Mouse (Mus musculus) hindbrain, embryonic 11.5 days (tissue): ENCODE data around the gene Cdh13. TPM values are rescaled to one million over a fixed set of nuclear protein-coding genes. Genes with fewer than 3 reads are reported as not detected.

Source experiments
- ATAC-seq: fragments of 200-750 bp; cut with Nextera tagmentation; 2 replicates; pipeline ENCODE4 v1.8.0; 2017; ENCODE audit warnings: mild to moderate bottlenecking, moderate TSS enrichment, moderate library complexity; ENCODE audit not compliant: low FRiP score
- DNase-seq: peaks from one replicate; pipeline ENCODE4 v3.0.0-alpha.2; 2015; ENCODE audit warnings: low spot score
- H3K27ac ChIP-seq: fragments of 300-500 bp; sonication (generic); 2 replicates; pipeline ENCODE4 v1.5.1; 2014; ENCODE audit warnings: mild to moderate bottlenecking, low read depth, low read length
- H3K27me3 ChIP-seq: fragments of 300-500 bp; sonication (generic); 2 replicates; pipeline ENCODE4 v1.6.1; 2014; ENCODE audit warnings: mild to moderate bottlenecking, low read length, moderate library complexity, mixed read lengths; ENCODE audit not compliant: control insufficient read depth, insufficient read depth
- H3K36me3 ChIP-seq: fragments of 300-500 bp; sonication (generic); 2 replicates; pipeline ENCODE4 v1.6.1; 2014; ENCODE audit warnings: mild to moderate bottlenecking, low read length, moderate library complexity, mixed read lengths; ENCODE audit not compliant: control insufficient read depth, insufficient read depth
- H3K4me1 ChIP-seq: fragments of 300-500 bp; sonication (generic); replicated peaks from 2 replicates; pipeline ENCODE4 v1.6.1; 2014; ENCODE audit warnings: low read length, mixed read lengths; ENCODE audit not compliant: control insufficient read depth, insufficient read depth
- H3K4me2 ChIP-seq: fragments of 300-500 bp; sonication (generic); replicated peaks from 2 replicates; pipeline ENCODE4 v1.6.1; 2014; ENCODE audit warnings: mild to moderate bottlenecking, low read depth, low read length
- H3K4me3 ChIP-seq: fragments of 300-500 bp; sonication (generic); 2 replicates; pipeline ENCODE4 v1.5.1; 2014; ENCODE audit warnings: low read depth, low read length
- H3K9ac ChIP-seq: fragments of 300-500 bp; sonication (generic); 2 replicates; pipeline ENCODE4 v1.6.1; 2014; ENCODE audit warnings: low read depth, low read length
- H3K9me3 ChIP-seq: fragments of 300-500 bp; sonication (generic); 2 replicates; pipeline ENCODE4 v1.6.1; 2016; ENCODE audit warnings: low read length; ENCODE audit not compliant: control insufficient read depth
- WGBS: fragments of 180-500 bp; shearing (Covaris S2); extraction: QIAGEN DNeasy Blood & Tissue Kit; methylation state at CpG from one replicate; pipeline ENCODE4 v1.1.7; 2014; 5-methylcytosine and 5-hydroxymethylcytosine counted together
- polyA plus RNA-seq: library from polyadenylated mRNA; unstranded; fragments of >200 nt; fragmentation: Nextera tagmentation; extraction: Ambion mirVana; gene quantifications from 2 replicates; pipeline ENCODE4 v1.2.1, GENCODE M21; 2014

Cdh13 gene
- polyA plus RNA-seq, 1 experiment from 2014 or later = 14.6 TPM

GRCm38 (mm10) chr8:118314932-118315331, 31.4 kb downstream of the Cdh13 start:
- H3K4me1 ChIP-seq = no peaks in the 10 kb centered on the region
- H3K9ac ChIP-seq = no peak overlapping the region
- no peaks in the 10 kb centered on the region for H3K9me3 ChIP-seq
- H3K4me3 ChIP-seq = no peak overlapping the region
- ATAC-seq (no peak), DNase-seq (no peak)
- H3K27me3 ChIP-seq = no peaks in the 10 kb centered on the region
- H3K27ac ChIP-seq = no peak overlapping the region
- 93% methylated on average over 7 of the region's 7 CpGs for WGBS
- H3K36me3 ChIP-seq = no peaks in the 10 kb centered on the region
- no peak overlapping the region for H3K4me2 ChIP-seq

GRCm38 (mm10) chr8:118316440-118316839, 32.9 kb downstream of the Cdh13 start:
- DNase-seq = no peak
- no peak overlapping the region for H3K4me2 ChIP-seq
- no peak overlapping the region for H3K27ac ChIP-seq
- H3K27me3 ChIP-seq = no peaks in the 10 kb centered on the region
- no peaks in the 10 kb centered on the region for H3K4me1 ChIP-seq
- no peak for ATAC-seq
- no peak overlapping the region for H3K4me3 ChIP-seq
- no peak overlapping the region for H3K9ac ChIP-seq
- no peaks in the 10 kb centered on the region for H3K36me3 ChIP-seq
- WGBS = 77% methylated on average over 12 of the region's 12 CpGs
- H3K9me3 ChIP-seq = no peaks in the 10 kb centered on the region

- WGBS = 68% methylated on average over 1 of the region's 1 CpGs
- ATAC-seq = no peak
- H3K36me3 ChIP-seq = no peaks in the 10 kb centered on the region
- DNase-seq = no peak
- no peak overlapping the region for H3K4me3 ChIP-seq
- H3K4me2 ChIP-seq = no peak overlapping the region
- H3K27ac ChIP-seq = no peak overlapping the region
- H3K9ac ChIP-seq = no peak overlapping the region
- H3K4me1 ChIP-seq = no peaks in the 10 kb centered on the region
- H3K9me3 ChIP-seq = no peaks in the 10 kb centered on the region
- no peaks in the 10 kb centered on the region for H3K27me3 ChIP-seq
These were observed 37.0 kb downstream of the Cdh13 start for GRCm38 (mm10) chr8:118320566-118320965.

GRCm38 (mm10) chr8:118323421-118323820, 39.9 kb downstream of the Cdh13 start:
- Histone ChIP-seq H3K9me3 (no peaks in the 10 kb centered on the region), H3K4me1 (no peaks in the 10 kb centered on the region), H3K27ac (no peak overlapping the region), H3K4me3 (no peak overlapping the region), H3K36me3 (no peaks in the 10 kb centered on the region), H3K27me3 (no peaks in the 10 kb centered on the region), H3K4me2 (no peak overlapping the region), H3K9ac (no peak overlapping the region)
- ATAC-seq (no peak), DNase-seq (no peak)
- 78% methylated on average over 3 of the region's 3 CpGs for WGBS

- Histone ChIP-seq H3K4me1 (no peaks in the 10 kb centered on the region), H3K36me3 (no peaks in the 10 kb centered on the region), H3K4me3 (no peak overlapping the region), H3K9ac (no peak overlapping the region), H3K27me3 (no peaks in the 10 kb centered on the region), H3K27ac (no peak overlapping the region), H3K4me2 (no peak overlapping the region), H3K9me3 (no peaks in the 10 kb centered on the region)
- WGBS = 80% methylated on average over 7 of the region's 7 CpGs
- ATAC-seq (no peak), DNase-seq (no peak)
These were observed 51.4 kb downstream of the Cdh13 start for GRCm38 (mm10) chr8:118334933-118335332.

GRCm38 (mm10) chr8:118339711-118340110, 56.2 kb downstream of the Cdh13 start:
- no peak for ATAC-seq
- no peak overlapping the region for H3K4me2 ChIP-seq
- no peaks in the 10 kb centered on the region for H3K9me3 ChIP-seq
- no peak overlapping the region for H3K27ac ChIP-seq
- no peak for DNase-seq
- WGBS = 78% methylated on average over 3 of the region's 3 CpGs
- H3K4me1 ChIP-seq = no peaks in the 10 kb centered on the region
- H3K4me3 ChIP-seq = no peak overlapping the region
- H3K9ac ChIP-seq = no peak overlapping the region
- no peaks in the 10 kb centered on the region for H3K27me3 ChIP-seq
- no peaks in the 10 kb centered on the region for H3K36me3 ChIP-seq

- Histone ChIP-seq H3K36me3 (no peaks in the 10 kb centered on the region), H3K4me3 (no peak overlapping the region), H3K4me1 (no peaks in the 10 kb centered on the region), H3K9me3 (no peaks in the 10 kb centered on the region), H3K4me2 (no peak overlapping the region), H3K27ac (no peak overlapping the region), H3K27me3 (no peaks in the 10 kb centered on the region), H3K9ac (no peak overlapping the region)
- DNase-seq = no peak
- 81% methylated on average over 4 of the region's 4 CpGs for WGBS
- no peak for ATAC-seq
These were observed 59.7 kb downstream of the Cdh13 start for GRCm38 (mm10) chr8:118343267-118343666.

GRCm38 (mm10) chr8:118348710-118349489, 65.4 kb downstream of the Cdh13 start:
- H3K4me2 ChIP-seq = no peak overlapping the region
- no peak for ATAC-seq
- H3K9ac ChIP-seq = no peak overlapping the region
- H3K4me1 ChIP-seq = no peaks in the 10 kb centered on the region
- no peaks in the 10 kb centered on the region for H3K9me3 ChIP-seq
- no peak overlapping the region for H3K4me3 ChIP-seq
- DNase-seq = no peak
- WGBS = 89% methylated on average over 9 of the region's 9 CpGs
- no peak overlapping the region for H3K27ac ChIP-seq
- no peaks in the 10 kb centered on the region for H3K27me3 ChIP-seq
- no peaks in the 10 kb centered on the region for H3K36me3 ChIP-seq

- Histone ChIP-seq H3K4me3 (no peak overlapping the region), H3K9ac (no peak overlapping the region), H3K36me3 (no peaks in the 10 kb centered on the region), H3K27ac (no peak overlapping the region), H3K4me1 (no peaks in the 10 kb centered on the region), H3K9me3 (no peaks in the 10 kb centered on the region), H3K4me2 (no peak overlapping the region), H3K27me3 (no peaks in the 10 kb centered on the region)
- ATAC-seq (no peak), DNase-seq (no peak)
- WGBS = 52% methylated on average over 7 of the region's 7 CpGs
These were observed 66.6 kb downstream of the Cdh13 start for GRCm38 (mm10) chr8:118350136-118350535.
